ENCODE assay signal across 14 mouse cellular contexts in genomic region chr15:87107701-87108100, GRCm38 (mm10).
DNase-seq lines count a peak whose midpoint lies in the region.
"Had no signal": no experiment of that assay in that cellular context is flagged by ENCODE, and none has a peak within 500 bp of the region (broad histone marks: within the 10 kb centered on the region; RNA-seq: fewer than 3 reads in every experiment).

No protein-coding gene starts in this region.

- intact Hi-C loops in gastrocnemius, postnatal 14 days (cut with DNase I; ENCODE audit: low total_unique reads) = no loop called here

- DNase-seq in gastrocnemius, adult 18-20 months (ENCODE audit: low spot score) = peak; percentile 56
- DNase-seq in gastrocnemius, postnatal 14 days = no peak
- DNase-seq in retina, postnatal 1 day = peak; percentile 37
- DNase-seq in retina, embryonic 14.5 days (ENCODE audit: low spot score) = no peak
- peak; percentile 12 for DNase-seq in heart, postnatal 4 days
- no peak for DNase-seq in urinary bladder, postnatal 4 days (ENCODE audit: low spot score in 2 of 2)
- DNase-seq in kidney, adult 9 months = no peak
- DNase-seq: adrenal gland, adult 8-10 months; kidney, postnatal 36 days; liver, embryonic 13.5 days; lung, adult 18-20 months; right cerebral cortex, postnatal 25 days; spleen, adult 18-20 months; thymus, postnatal 14 days had no signal

Comparison
In these comparisons a context has a peak if more than half of its experiments do, and no peak if none do; other contexts are left out.
1. DNase-seq: peak in gastrocnemius, adult 18-20 months (single experiment), retina, postnatal 1 day (single experiment) and heart, postnatal 4 days (single experiment); none in gastrocnemius, postnatal 14 days (single experiment), retina, embryonic 14.5 days (single experiment), urinary bladder, postnatal 4 days (0 of 2) and kidney, adult 9 months (single experiment).